Mouse (Mus musculus): ENCODE data around the gene Scd1.

Gene Scd1

GRCm38 (mm10) chr19:44407341-44408222 is at the start of gene Scd1:
Gene Scd1, minus strand, starts transcription at chr19:44407879.
- DNase-seq (ENCODE audit: low spot score in 2 of 2), result peak; percentile 27 to 64

GRCm38 (mm10) chr19:44455356-44455755 is 47.7 kb upstream of the Scd1 start:
- DNase-seq (ENCODE audit: low spot score in 2 of 2), result no peak

GRCm38 (mm10) chr19:44454862-44455261 is 47.2 kb upstream of the Scd1 start:
- DNase-seq (ENCODE audit: low spot score in 2 of 2), result no peak

GRCm38 (mm10) chr19:44447927-44448326 is 40.2 kb upstream of the Scd1 start:
- no peak for DNase-seq (ENCODE audit: low spot score in 2 of 2)

DNA sequence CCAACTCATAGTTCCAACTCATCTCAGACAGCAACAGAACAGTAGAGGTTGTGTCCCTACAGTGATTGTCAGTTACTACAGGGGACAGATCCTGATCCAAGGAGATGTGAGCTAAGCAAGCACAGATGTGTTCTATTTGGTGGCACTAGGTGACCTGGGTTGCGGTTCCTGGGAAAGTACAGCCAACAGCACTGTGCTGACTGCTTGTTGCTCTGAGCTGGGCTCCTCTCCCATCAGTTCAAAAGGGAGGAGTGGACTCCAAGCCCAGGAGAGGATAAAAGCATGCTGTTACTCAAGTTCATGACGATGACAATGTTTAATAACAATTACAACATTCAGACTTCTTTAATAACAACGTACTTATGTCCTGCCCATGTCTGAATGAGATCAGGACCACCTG is 38.1 kb upstream of the Scd1 start:
- DNase-seq (ENCODE audit: low spot score in 2 of 2), result no peak

DNA sequence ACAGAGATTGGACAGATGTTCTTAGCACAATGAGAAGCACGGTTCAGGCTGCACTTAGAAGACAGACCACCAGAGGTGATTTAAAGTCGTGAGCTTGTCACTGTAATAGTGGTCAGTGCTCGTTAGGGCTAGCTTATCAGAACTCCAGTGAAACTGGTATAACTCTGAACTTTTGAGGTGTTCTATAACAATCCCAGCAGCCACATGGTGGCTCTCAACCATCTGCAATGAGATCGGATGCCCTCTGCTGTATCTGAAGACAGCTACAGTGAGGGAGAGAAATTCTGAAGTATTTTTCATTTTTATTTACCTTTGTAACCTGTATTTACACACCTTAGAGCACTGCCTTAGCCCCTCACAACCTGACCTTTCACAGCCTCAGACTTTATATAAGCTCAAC is 31.6 kb upstream of the Scd1 start:
- DNase-seq (ENCODE audit: low spot score in 2 of 2), result no peak

DNA sequence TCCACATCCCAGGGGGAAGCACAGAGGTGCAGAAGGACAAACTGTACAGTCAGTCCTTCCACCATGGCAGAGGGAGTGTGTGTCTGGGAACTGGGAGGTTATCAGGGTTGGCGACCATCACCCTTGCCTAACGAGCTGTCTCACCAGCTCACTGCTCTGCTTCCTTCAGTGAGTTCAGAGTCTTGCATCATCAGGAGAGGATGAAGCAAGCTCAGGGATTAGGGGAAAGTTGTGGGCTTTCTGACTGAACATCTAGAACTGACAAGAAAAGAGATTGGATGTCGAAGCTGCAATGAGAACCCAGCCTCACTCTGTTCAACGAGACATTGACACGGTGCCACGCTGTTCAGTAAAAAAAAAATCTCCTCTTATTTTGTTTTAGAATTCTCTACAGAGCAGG is 30.3 kb upstream of the Scd1 start:
- DNase-seq (ENCODE audit: low spot score in 2 of 2), result no peak

DNA sequence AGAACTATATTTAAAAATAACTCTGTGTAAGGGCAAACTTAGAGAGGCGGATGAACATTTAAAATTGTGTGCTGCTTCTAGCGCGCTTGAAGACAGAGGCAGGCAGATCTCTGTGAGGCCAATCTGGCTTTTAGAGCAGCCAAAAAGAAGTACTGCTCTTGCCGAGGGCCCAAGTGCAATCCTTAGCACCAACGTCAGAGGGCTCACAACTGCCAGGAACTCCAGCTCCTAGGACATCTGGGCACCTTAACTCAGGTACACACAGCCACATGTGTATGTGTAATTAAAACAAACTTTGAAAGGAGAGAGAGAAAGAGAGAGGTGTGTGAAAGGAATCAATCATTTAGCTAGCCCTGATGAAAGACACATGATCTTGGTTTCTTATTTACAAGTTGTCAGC is 24.4 kb upstream of the Scd1 start:
- no peak for DNase-seq (ENCODE audit: low spot score in 2 of 2)

GRCm38 (mm10) chr19:44427721-44428120 is 20.0 kb upstream of the Scd1 start:
- DNase-seq (ENCODE audit: low spot score in 2 of 2), result no peak

DNA sequence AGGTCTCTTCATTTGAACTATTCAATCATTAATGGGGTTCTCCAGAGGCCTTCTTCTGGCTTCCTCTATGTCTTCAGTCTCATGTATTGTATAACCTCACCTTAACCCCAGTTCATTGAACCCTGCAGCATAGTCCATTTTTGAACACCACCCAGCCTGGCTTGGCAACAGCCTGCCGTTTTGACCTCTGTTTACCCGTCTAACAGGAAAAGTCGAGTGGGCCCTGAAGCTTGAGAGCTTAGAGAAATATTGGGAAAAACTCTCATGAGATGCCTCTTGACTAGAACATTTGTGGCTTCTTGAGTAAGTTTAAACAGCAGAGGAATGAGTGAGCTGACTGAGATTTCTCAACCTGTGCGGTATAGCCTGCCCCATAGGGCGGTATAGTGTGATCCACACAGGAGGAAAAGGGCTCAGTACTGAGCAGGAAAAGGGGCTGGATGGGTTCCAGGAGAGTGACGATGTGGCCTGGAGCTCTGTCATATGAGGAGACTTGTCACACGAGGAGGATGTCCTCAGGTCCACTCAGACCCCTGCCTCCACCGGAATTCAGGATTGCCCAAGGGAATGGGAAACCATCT is 14.5 kb upstream of the Scd1 start:
- no peak for DNase-seq (ENCODE audit: low spot score in 2 of 2)

DNA sequence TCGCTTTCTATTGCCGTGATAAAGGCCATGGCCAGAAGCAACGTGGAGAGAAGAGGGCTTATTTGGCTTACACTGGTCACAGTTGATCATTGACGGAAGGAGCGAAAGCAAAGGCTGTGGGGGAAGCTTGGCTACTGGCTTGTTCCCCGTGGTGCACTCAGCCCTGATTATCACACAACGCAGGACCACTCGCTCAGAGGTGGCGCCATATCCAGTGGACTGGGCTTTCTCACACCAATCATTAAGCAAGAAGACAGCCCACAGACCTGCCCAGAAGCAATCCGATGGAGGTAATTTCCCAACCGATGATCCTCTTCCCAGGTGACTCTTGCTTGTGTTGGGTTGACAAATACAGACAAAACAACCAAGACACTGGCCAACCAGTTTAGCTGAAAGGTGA is 11.9 kb upstream of the Scd1 start:
- no peak for DNase-seq (ENCODE audit: low spot score in 2 of 2)

DNA sequence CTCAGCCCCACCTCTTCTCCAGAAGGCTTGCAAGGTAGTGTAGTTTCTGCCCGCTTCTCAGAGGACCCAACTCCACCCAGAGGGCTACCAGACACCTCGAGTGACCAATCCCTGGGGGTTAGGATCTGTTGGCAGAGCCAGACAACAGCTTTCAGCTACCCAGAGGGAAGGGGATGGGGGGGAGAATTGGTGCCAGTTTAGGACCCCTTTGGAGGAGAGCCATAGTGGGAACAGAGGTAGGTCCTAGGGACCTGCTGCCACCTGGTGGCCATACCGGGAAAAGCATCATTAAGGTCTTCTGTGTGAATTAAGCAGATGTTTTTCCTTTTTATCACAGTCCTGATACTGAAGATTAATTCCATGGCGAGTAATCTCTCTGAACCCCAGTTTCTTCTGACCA is 11.3 kb upstream of the Scd1 start:
- DNase-seq (ENCODE audit: low spot score in 2 of 2), result peak; percentile 72 to 75

- DNase-seq (ENCODE audit: low spot score in 2 of 2), result no peak
These were observed 10.9 kb upstream of the Scd1 start for GRCm38 (mm10) chr19:44418544-44418943.

DNA sequence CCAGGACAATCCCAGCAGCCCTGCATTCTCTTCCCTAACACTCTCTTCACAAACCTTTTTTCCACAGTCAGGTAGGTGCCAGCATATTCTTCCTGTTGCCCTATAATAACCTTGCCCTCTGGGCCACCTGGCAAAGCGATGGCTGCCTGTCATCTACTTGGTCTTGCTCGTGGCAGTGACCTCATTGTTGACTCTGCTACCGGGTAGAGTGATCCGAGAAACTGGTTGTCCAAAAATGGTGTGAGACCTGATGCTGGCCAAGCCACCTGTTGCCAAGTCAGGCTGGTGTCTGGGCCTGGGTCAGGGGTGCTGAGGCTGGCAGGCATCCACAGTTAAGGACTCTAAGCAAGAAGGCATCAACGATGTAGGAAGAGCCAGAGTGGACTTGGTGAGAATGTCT is 10.4 kb upstream of the Scd1 start:
- DNase-seq (ENCODE audit: low spot score in 2 of 2), result no peak

GRCm38 (mm10) chr19:44417448-44417847 is 9.8 kb upstream of the Scd1 start:
- DNase-seq (ENCODE audit: low spot score in 2 of 2), result no peak

- DNase-seq (ENCODE audit: low spot score in 2 of 2), result no peak
These were observed 8.6 kb upstream of the Scd1 start for GRCm38 (mm10) chr19:44416240-44416639.

GRCm38 (mm10) chr19:44415464-44415863 is 7.8 kb upstream of the Scd1 start:
- no peak for DNase-seq (ENCODE audit: low spot score in 2 of 2)

DNA sequence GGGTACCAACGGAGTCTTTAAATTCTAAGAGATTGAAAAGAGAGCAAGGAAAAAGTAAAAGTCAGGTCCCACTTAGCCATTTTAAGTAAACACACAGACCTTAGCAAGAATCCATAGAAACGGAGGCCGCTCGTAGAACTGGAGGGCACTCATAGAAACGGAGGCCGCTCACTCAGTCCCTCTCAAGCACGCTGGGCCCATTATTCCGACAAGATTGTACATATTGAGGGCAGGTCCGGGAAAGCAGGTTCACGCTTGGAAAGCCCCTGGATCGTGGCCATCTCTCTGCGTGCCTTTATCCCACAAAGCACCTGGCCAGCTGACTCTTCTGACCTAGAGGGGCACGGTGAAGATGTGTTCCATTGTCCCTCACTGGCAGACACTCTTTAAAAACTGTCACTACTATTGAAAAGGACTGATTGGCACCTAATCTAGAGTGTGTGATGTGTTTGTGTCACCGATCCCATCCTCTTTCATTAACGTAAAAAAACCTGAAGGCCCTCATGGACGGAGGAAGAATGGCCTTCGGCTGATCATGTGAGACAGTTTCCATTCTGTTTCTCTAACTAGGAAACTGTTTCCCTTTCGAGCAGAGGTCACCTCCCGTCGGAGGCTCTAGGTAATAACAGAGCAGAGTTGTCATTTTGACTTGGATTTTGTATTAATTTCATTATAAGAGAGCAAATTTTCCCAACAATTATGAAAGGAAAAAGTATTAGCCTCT is 2.8 kb upstream of the Scd1 start:
- DNase-seq (ENCODE audit: low spot score in 2 of 2), result no peak

DNA sequence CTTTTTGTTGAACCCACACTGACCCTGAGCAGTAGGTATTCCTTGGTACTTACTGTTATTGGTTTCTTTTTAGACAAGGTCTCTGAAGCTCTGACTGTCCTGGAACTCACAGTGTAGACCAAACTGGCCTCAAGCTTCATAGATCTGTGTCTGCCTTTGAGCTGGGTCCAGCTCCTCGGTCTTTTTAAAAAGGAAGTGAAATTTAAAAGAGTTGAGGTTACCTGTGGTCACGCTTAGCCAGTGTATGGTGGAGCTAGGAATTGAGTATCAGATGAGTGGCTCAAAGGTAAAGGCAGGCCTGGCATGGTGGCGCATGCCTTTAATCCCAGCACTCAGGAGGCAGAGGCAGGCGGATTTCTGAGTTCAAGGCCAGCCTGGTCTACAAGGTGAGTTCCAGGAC is 916 bp upstream of the Scd1 start:
- DNase-seq (ENCODE audit: low spot score in 2 of 2), result no peak

DNA sequence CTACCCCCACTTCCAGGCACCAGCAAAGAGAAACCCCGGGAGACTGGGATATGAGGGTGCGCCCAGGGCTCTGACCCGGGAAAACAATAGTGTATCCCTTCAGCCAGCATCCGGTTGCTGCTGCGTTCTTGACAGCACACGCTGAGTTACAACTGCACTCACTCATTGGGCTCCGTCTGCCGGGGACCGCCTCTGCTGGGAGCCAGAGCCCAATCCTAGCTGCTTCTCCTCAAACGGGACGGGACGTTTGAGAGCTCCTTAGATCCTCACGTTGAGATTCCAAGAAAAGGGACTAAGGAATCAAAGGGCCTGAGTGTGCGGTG is 505 bp upstream of the Scd1 start:
- peak in 1 of 2 experiments; percentile 18 for DNase-seq (ENCODE audit: low spot score in 2 of 2)

DNA sequence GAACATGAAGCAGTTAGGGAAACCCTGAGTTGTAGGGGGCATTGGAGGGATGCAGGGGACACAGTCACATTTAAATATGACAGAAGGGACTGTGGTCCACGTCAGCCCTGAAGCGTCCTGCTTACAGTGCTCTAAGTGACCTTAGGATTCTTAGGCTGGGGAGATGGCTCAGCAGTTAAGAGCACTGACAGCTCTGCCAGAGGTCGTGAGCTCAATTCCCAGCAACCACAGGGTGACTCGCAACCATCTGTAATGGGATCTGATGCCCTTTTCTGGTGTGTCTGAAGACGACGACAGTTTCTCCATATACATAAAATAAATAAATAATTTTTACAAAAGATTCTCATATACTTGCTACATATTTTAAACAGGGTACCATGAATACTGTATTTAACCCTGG is 4.1 kb downstream of the Scd1 start:
- no peak for DNase-seq (ENCODE audit: low spot score in 2 of 2)

DNA sequence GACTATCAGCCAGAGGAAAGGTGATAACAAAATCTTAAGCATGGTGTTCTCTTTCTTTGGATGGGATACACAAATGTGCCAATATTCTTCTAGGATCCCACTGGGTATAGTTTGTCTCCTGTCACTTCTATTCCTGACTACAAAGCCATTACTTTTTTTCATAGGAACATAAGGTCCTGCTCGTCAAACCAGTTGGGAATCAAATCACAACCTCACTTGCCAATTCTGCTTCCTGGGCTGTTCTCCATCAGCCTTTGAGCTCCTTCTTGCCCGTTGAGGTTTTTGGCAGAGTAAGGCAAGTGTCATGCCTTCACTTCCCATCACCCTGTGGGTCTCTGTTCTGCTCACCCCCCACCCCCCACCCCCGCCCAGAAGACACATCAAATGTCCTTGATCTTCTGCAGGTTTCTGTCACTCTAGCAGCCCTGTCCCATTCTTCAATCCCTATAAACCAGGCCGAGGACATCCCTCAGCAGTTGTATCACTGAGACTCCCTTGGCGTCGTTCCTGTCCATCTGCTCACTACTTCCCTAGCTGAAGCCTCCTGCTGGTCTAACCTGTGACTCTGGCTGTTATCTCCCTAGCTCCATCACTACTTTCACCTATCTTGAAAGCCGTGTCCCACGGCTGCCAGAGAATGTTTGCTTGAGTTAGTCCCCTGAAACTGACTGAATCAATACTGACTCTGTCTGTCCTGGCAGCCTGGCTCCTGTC is 7.0 kb downstream of the Scd1 start:
- no peak for DNase-seq (ENCODE audit: low spot score in 2 of 2)
